Mouse (Mus musculus) ZHBTc4 (cell line): ENCODE results near the gene Frmd8.

Source experiments
- DNase-seq: peaks from one replicate; pipeline ENCODE4 v3.0.0-alpha.2; 2011; ENCODE audit warnings: low read depth, low spot score

Frmd8 gene

GRCm38 (mm10) chr19:5874969-5875480 lies at the start of gene Frmd8:
TSS of gene Frmd8 (minus strand) at chr19:5875274.
- DNase-seq, result peak; percentile 98

GRCm38 (mm10) chr19:5924713-5925093 lies 49.6 kb upstream of the Frmd8 start, which contains the start of gene Cdc42ep2:
TSS of gene Cdc42ep2 (minus strand) at chr19:5924816.
- peak; percentile 98 for DNase-seq

DNA sequence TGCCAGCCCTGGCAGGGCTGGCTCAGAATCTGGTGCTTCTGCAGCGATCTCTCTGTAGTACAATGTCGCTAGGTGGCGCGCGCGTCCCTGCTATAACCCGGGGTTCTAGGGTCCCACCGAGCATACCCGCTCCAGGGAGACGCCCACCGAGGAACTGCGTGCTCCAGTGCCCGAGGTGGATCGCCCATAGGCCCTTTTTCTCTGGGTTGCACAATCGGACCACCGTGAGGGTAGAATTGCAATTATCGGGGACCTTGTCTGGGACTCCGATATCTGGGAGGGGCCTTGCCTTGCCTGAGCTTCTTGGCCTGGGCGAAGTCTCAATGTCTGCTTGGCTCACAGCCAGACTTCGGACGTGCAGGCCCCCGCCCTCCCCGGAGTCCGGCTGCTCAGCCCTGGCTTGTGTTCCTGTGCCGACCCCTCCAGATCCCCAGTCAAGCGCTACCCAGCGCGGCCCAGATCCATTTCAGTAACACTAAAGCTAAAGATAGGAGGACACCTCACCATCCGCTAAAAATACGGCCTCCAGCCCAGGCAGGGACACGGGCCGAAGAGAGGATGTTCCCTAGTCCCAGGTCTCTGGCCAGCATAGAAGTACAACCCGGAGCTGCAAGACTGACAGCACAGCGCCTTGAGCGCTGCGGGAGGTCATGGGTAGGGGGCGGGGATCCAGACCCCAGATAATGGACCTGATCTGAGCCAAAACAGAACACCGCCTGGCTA lies 49.1 kb upstream of the Frmd8 start:
- peak; percentile 92 for DNase-seq

GRCm38 (mm10) chr19:5922963-5923362 lies 47.9 kb upstream of the Frmd8 start:
- no peak for DNase-seq

- no peak for DNase-seq
These were observed 47.3 kb upstream of the Frmd8 start for GRCm38 (mm10) chr19:5922119-5922942.

DNA sequence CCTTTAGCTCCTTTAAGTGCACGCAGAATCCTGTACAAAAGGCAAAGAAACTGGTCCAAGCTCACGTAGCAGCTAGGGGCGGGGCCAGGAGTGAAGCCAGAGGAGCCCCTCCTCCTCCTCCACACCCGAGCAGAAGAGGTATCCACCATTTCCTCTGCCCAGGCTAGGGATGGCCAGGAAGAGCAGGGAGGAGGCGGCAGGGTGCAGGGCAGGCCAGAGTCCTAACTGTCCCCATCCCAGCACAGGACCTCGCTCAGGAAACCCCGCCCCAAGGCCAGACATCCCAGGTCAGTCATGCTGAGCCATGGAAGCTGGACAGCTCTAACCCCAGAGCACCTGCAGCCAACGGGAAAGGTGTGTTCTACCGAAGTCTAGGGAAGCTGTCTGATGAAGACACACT lies 46.6 kb upstream of the Frmd8 start:
- peak; percentile 71 for DNase-seq

GRCm38 (mm10) chr19:5913007-5913719 lies 38.1 kb upstream of the Frmd8 start, which contains the start of gene Dpf2:
TSS of gene Dpf2 (minus strand) at chr19:5913010.
- no peak for DNase-seq

GRCm38 (mm10) chr19:5912103-5913006 lies 37.3 kb upstream of the Frmd8 start:
- peak; percentile 100 for DNase-seq

GRCm38 (mm10) chr19:5911430-5912102 lies 36.5 kb upstream of the Frmd8 start:
- no peak for DNase-seq

DNA sequence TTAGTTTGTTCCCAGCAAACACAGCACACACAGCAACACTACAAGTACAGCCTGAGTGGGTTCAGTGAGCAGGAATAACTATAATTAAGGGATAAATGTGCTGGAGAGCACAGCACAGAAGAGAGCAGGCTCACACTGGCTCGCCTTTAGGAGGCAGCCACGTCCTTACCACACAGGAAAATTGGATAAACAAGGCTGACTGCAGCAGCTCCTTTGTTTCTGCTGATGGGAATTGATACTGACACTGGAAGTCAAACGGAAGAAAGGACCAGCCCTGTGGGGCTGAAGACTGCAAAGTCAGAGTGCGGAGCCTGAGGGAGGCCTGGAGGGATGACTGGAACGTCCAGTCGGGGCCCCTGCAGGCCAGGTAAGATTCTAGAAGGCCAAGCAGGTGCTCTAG lies 35.1 kb upstream of the Frmd8 start:
- no peak for DNase-seq

DNA sequence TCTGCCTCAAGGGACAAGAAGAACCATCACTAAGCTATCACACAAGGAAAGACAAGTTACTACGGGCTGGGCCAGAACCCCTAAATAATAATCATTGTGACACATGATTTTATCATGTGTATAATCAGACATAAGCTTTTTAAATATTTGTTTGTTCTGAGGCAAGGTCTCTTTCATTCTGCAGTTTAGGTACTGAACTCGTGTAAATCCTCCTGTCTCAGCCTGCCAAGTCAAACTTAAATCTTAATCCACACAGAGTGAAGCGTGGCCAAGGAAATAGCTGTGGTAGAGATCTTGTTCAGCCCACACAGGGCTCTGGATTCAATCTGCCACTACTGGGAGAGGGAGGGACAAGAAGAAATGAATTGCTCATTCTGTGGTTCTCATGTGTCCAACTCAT lies 32.2 kb upstream of the Frmd8 start:
- DNase-seq, result no peak

GRCm38 (mm10) chr19:5894002-5894678 lies 19.1 kb upstream of the Frmd8 start, which contains the start of gene Tigd3:
TSS of gene Tigd3 (minus strand) at chr19:5894149.
- peak; percentile 98 for DNase-seq

DNA sequence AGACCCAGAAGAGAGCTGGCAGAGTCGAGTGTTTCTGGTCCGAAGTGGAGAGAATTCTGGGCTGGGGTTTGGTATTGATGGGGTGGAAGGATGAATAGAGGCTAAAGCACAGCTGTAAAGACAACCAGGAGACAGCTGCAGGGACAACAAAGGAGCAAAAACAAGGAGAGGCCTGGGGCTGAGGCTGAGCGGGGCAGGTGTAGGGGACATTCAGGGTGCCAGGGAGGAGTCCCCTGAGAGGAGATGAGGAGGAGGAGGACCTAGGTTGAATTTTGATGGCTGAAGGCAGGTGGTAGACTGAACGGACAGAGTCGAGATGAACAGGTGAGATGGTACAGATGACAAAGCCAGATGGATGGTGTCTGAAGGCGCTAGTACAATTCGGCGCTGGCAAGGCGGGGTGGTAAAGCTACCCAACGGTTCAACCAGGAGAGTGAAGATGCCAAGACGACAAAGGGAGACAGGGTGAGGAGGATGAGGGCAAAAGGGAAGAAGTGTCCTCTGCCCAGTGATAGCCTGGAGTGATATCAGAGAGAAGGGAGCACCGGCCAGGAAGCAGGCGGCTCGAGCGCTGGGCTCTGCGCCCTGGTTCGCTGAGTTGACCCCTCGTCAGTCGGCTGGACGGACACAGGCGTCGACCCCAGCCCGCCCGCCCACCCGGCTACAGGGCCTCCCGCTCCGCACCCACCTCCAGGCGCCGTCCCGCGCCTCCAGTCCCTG lies 18.4 kb upstream of the Frmd8 start:
- no peak for DNase-seq

- DNase-seq, result peak; percentile 13
These were observed 17.7 kb upstream of the Frmd8 start for GRCm38 (mm10) chr19:5892735-5893134.

GRCm38 (mm10) chr19:5892262-5892661 lies 17.2 kb upstream of the Frmd8 start:
- DNase-seq, result no peak

DNA sequence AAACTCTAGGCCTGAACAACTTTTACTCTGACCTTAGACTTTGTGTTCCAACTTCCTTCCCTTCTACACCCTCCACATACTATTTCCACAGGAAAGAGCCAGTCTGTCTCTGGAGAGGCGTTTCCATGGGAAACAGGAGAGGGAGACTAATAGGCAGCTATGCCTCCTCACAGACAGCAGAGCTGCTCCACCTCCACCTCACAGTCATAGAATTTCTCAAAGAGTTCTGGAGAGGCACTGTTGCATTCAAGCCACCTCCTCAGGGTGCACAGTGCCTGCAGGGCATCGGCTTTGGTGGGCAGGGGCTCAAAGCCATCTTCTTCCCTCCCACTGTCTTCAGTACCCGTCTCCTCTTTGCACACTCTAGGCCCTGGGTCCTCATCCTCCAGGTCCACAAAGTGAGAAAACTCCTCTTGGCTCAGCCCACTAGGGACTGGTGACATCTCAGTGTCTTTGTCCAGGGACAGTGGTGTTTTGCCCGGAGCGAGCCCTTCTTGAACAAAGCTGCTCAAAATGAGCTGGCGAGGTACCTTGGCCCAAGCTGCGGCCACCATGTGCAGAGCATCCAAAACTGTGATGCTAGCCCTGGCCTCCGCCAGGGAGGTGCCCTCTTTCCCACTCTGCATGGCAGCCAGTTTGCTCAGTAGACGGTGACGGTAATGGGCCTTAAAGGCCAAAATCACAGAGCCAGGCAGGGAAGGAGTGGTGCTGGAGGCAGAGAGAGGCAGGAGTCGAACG lies 16.6 kb upstream of the Frmd8 start:
- no peak for DNase-seq

DNA sequence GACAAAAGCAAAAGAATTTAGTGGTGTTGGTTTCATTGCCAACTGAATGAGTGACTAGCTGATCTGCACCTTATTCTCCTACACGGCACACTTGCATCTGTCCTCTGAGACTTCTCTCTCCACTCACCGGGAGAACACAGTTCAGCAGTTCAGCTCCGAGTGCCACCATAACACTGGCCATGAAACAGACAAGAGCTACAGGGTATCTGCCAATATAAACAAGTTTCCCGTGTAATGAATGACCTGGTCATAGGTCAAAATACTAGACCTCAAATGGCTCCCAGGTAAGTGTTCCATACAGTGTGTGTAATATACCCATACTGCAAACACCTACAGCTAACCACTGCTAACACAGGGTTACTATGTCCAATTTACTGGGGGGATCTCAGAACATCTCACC lies 14.1 kb upstream of the Frmd8 start:
- no peak for DNase-seq

GRCm38 (mm10) chr19:5887234-5887815 lies 12.3 kb upstream of the Frmd8 start:
- no peak for DNase-seq
